Mouse (Mus musculus) lung, embryonic 15.5 days (tissue): ENCODE measurements around the gene Grik3. TPM values are rescaled to one million over a fixed set of nuclear protein-coding genes. Genes with fewer than 3 reads are reported as not detected.

Source experiments
- microRNA-seq: library from miRNA; unstranded; fragments of <30 nt; microRNA quantifications from one replicate; pipeline ENCODE4, GENCODE M21; 2016
- polyA plus RNA-seq: library from polyadenylated mRNA; unstranded; fragments of >200 nt; fragmentation: Nextera tagmentation; extraction: Ambion mirVana; gene quantifications from 2 replicates; pipeline ENCODE4 v1.2.1, GENCODE M21; 2015

Grik3 gene
- polyA plus RNA-seq, 1 experiment from 2014 or later, result not detected

Small RNA genes within 50 kb of the gene (microRNA-seq; reads per million reads assigned to microRNA genes)
- gene Mir692-2, result not detected
